Mouse (Mus musculus) MEL (cell line): Measurements from ENCODE around the gene Srrm3.

Experiments
- CHD2 ChIP-seq: IDR thresholded peaks from 2 replicates; pipeline ENCODE4 v1.6.1; 2011; ENCODE audit warnings: low read length, improper control_type of control experiment
- CTCF ChIP-seq, 3 experiments: IDR thresholded peaks in 2 of 3; conservative IDR thresholded peaks in 1 of 3; 2 replicates each; pipeline ENCODE4 v1.5.1; 2011 to 2012; ENCODE audit warnings: low read length in 3 of 3, low read depth in 2 of 3, mild to moderate bottlenecking in 2 of 3, improper control_type of control experiment in 1 of 3, inconsistent platforms in 1 of 3, mixed read lengths in 1 of 3, moderate library complexity in 1 of 3; ENCODE audit not compliant: control insufficient read depth in 1 of 3, insufficient read depth in 1 of 3, poor library complexity in 1 of 3, severe bottlenecking in 1 of 3
- ELF1 ChIP-seq: IDR thresholded peaks from 2 replicates; pipeline ENCODE4 v1.6.1; 2014; ENCODE audit warnings: low read depth, mild to moderate bottlenecking, inconsistent platforms, low read length, improper control_type of control experiment, moderate library complexity
- EP300 ChIP-seq, 2 experiments: IDR thresholded peaks; 2 replicates each; pipeline ENCODE4 v1.6.1; 2011; ENCODE audit warnings: improper control_type of control experiment in 2 of 2, low read length in 2 of 2, low read depth in 1 of 2, mild to moderate bottlenecking in 1 of 2
- GATA1 ChIP-seq: IDR thresholded peaks from 2 replicates; pipeline ENCODE4 v1.6.1; 2011; ENCODE audit warnings: low read depth, low read length, improper control_type of control experiment
- POLR2A ChIP-seq, 2 experiments: IDR thresholded peaks; 2 replicates each; pipeline ENCODE4 v1.6.1; 2011 to 2012; ENCODE audit warnings: low read length in 2 of 2, mild to moderate bottlenecking in 2 of 2, control low read depth in 1 of 2, improper control_type of control experiment in 1 of 2, low read depth in 1 of 2, moderate library complexity in 1 of 2; ENCODE audit not compliant: control insufficient read depth in 1 of 2, insufficient read depth in 1 of 2, poor library complexity in 1 of 2
- RAD21 ChIP-seq: IDR thresholded peaks from 2 replicates; pipeline ENCODE4 v1.6.1; 2011; ENCODE audit warnings: mild to moderate bottlenecking, low read depth, low read length, improper control_type of control experiment
- SMC3 ChIP-seq: IDR thresholded peaks from 2 replicates; pipeline ENCODE4 v1.6.1; 2011; ENCODE audit warnings: low read depth, low read length, improper control_type of control experiment
- TCF12 ChIP-seq: IDR thresholded peaks from 2 replicates; pipeline ENCODE4 v1.6.1; 2014; ENCODE audit warnings: low read depth, mild to moderate bottlenecking, inconsistent platforms, low read length, improper control_type of control experiment, moderate library complexity

GRCm38 (mm10) chr5:135913201-135913600, 106.5 kb downstream of the Srrm3 start:
- TF ChIP-seq EP300 (IDR thresholded peaks at IDR 0.05; ENCODE audit: low read depth in 1 of 2, low read length in 2 of 2) (no peak), CTCF (IDR thresholded peaks at IDR 0.05 in 2 of 3, conservative IDR thresholded peaks at IDR 0.05 in 1 of 3; ENCODE audit: control insufficient read depth in 1 of 3, insufficient read depth in 1 of 3, low read depth in 2 of 3, low read length in 3 of 3, poor library complexity in 1 of 3, severe bottlenecking in 1 of 3) (no peak), CHD2 (no peak), POLR2A (IDR thresholded peaks at IDR 0.05; ENCODE audit: control insufficient read depth in 1 of 2, insufficient read depth in 1 of 2, low read depth in 1 of 2, low read length in 2 of 2, poor library complexity in 1 of 2) (no peak), SMC3 (no peak), TCF12 (no peak), RAD21 (no peak), GATA1 (no peak), ELF1 (no peak)
